Mouse (Mus musculus) liver, embryonic 11.5 days (tissue): ENCODE results near the gene Isl1. TPM values are rescaled to one million over a fixed set of nuclear protein-coding genes. Genes with fewer than 3 reads are reported as not detected.
A peak's percentile ranks its signal among the peaks of the same experiment; 100 is the strongest.

ENCODE experiments used
- ATAC-seq: fragments of 200-750 bp; cut with Nextera tagmentation; replicated peaks from 2 replicates; pipeline ENCODE4 v1.8.0; 2017; ENCODE audit warnings: moderate number of reproducible peaks, mild to moderate bottlenecking, moderate TSS enrichment, moderate library complexity; ENCODE audit not compliant: low FRiP score
- DNase-seq: peaks from one replicate; pipeline ENCODE4 v3.0.0-alpha.2; 2017; ENCODE audit warnings: low spot score
- H3K27ac ChIP-seq: fragments of 300-500 bp; sonication (generic); 2 replicates; pipeline ENCODE4 v1.5.1; 2014; ENCODE audit warnings: mild to moderate bottlenecking, low read depth, low read length, control low read depth
- H3K27me3 ChIP-seq: fragments of 300-500 bp; sonication (generic); replicated peaks from 2 replicates; pipeline ENCODE4 v1.6.1; 2014; ENCODE audit warnings: low read length, mixed read lengths; ENCODE audit not compliant: control insufficient read depth, insufficient read depth
- H3K36me3 ChIP-seq: fragments of 300-500 bp; sonication (generic); 2 replicates; pipeline ENCODE4 v1.6.1; 2014; ENCODE audit warnings: mild to moderate bottlenecking, low read length, moderate library complexity, mixed read lengths; ENCODE audit not compliant: control insufficient read depth, insufficient read depth
- H3K4me1 ChIP-seq: fragments of 300-500 bp; sonication (generic); replicated peaks from 2 replicates; pipeline ENCODE4 v1.6.1; 2014; ENCODE audit warnings: low read length, mixed read lengths; ENCODE audit not compliant: control insufficient read depth, insufficient read depth
- H3K4me2 ChIP-seq: fragments of 300-500 bp; sonication (generic); 2 replicates; pipeline ENCODE4 v1.6.1; 2014; ENCODE audit warnings: mild to moderate bottlenecking, control low read depth, moderate library complexity
- H3K4me3 ChIP-seq: fragments of 300-500 bp; sonication (generic); 2 replicates; pipeline ENCODE4 v1.5.1; 2014; ENCODE audit warnings: low read depth, low read length, control low read depth
- H3K9ac ChIP-seq: fragments of 300-500 bp; sonication (generic); 2 replicates; pipeline ENCODE4 v1.6.1; 2014; ENCODE audit warnings: low read depth, low read length, control low read depth
- H3K9me3 ChIP-seq: fragments of 300-500 bp; sonication (generic); 2 replicates; pipeline ENCODE4 v1.6.1; 2016; ENCODE audit warnings: low read length, inconsistent platforms, mixed read lengths; ENCODE audit not compliant: control insufficient read depth
- WGBS: fragments of 180-500 bp; shearing (Covaris S2); extraction: QIAGEN DNeasy Blood & Tissue Kit; methylation state at CpG from one replicate; pipeline ENCODE4 v1.1.7; 2014; 5-methylcytosine and 5-hydroxymethylcytosine counted together
- polyA plus RNA-seq: library from polyadenylated mRNA; unstranded; fragments of >200 nt; fragmentation: Nextera tagmentation; extraction: Ambion mirVana; gene quantifications from 2 replicates; pipeline ENCODE4 v1.2.1, GENCODE M21; 2014

Gene Isl1
- polyA plus RNA-seq, 1 experiment from 2014 or later: 8.6 TPM

- H3K27ac ChIP-seq: no peak overlapping the region
- no peak for ATAC-seq
- peaks cover 90% of the 10 kb centered on the region for H3K27me3 ChIP-seq
- no peaks in the 10 kb centered on the region for H3K4me1 ChIP-seq
- H3K9ac ChIP-seq: no peak overlapping the region
- peak overlapping the region; percentile 56 for H3K4me3 ChIP-seq
- no peaks in the 10 kb centered on the region for H3K36me3 ChIP-seq
- 1% methylated on average over 20 of the region's 20 CpGs for whole genome bisulfite sequencing
- H3K4me2 ChIP-seq: peak overlapping the region; percentile 77; the same call in 1 of the 2 replicates
- no peak for DNase-seq
- no peaks in the 10 kb centered on the region for H3K9me3 ChIP-seq
Observed at GRCm38 (mm10) chr13:116308121-116308932, 1.2 kb downstream of the Isl1 start.

GRCm38 (mm10) chr13:116306591-116306990 is 2.9 kb downstream of the Isl1 start:
- ATAC-seq (no peak), DNase-seq (no peak)
- no peak overlapping the region for H3K4me2 ChIP-seq
- no peaks in the 10 kb centered on the region for H3K9me3 ChIP-seq
- no peak overlapping the region for H3K4me3 ChIP-seq
- no peaks in the 10 kb centered on the region for H3K4me1 ChIP-seq
- no peak overlapping the region for H3K27ac ChIP-seq
- peaks cover 91% of the 10 kb centered on the region for H3K27me3 ChIP-seq
- H3K9ac ChIP-seq: no peak overlapping the region
- 11% methylated on average over 6 of the region's 6 CpGs for WGBS
- H3K36me3 ChIP-seq: no peaks in the 10 kb centered on the region

GRCm38 (mm10) chr13:116305721-116306120 is 3.8 kb downstream of the Isl1 start:
- Histone ChIP-seq H3K4me3 (no peak overlapping the region; the same call in 1 of the 2 replicates), H3K27ac (no peak overlapping the region), H3K4me2 (no peak overlapping the region), H3K27me3 (peaks cover 91% of the 10 kb centered on the region), H3K4me1 (no peaks in the 10 kb centered on the region), H3K9ac (no peak overlapping the region), H3K36me3 (no peaks in the 10 kb centered on the region), H3K9me3 (no peaks in the 10 kb centered on the region)
- ATAC-seq (no peak), DNase-seq (no peak)
- WGBS: 15% methylated on average over 2 of the region's 2 CpGs

- DNase-seq: no peak
Observed at GRCm38 (mm10) chr13:116304713-116305470, 4.6 kb downstream of the Isl1 start.

GRCm38 (mm10) chr13:116303766-116304165 is 5.7 kb downstream of the Isl1 start:
- Histone ChIP-seq H3K4me2 (peak overlapping the region; percentile 12; the same call in 1 of the 2 replicates), H3K27ac (no peak overlapping the region), H3K4me3 (no peak overlapping the region), H3K9me3 (no peaks in the 10 kb centered on the region), H3K9ac (no peak overlapping the region), H3K4me1 (no peaks in the 10 kb centered on the region), H3K36me3 (no peaks in the 10 kb centered on the region), H3K27me3 (peaks cover 90% of the 10 kb centered on the region)
- DNase-seq (no peak), ATAC-seq (no peak)
- 8% methylated on average over 6 of the region's 6 CpGs for WGBS

More at GRCm38 (mm10) chr13:116304713-116305470, 4.6 kb downstream of the Isl1 start:
- no peak for ATAC-seq
- Histone ChIP-seq H3K4me1 (no peaks in the 10 kb centered on the region), H3K9me3 (no peaks in the 10 kb centered on the region), H3K4me3 (no peak overlapping the region), H3K36me3 (no peaks in the 10 kb centered on the region), H3K4me2 (peak overlapping the region; percentile 29), H3K27ac (no peak overlapping the region), H3K27me3 (peaks cover 90% of the 10 kb centered on the region), H3K9ac (no peak overlapping the region)
- WGBS: 3% methylated on average over 25 of the region's 25 CpGs

- DNase-seq (no peak), ATAC-seq (no peak)
- no peak overlapping the region for H3K27ac ChIP-seq
- no peak overlapping the region for H3K4me3 ChIP-seq
- no peaks in the 10 kb centered on the region for H3K36me3 ChIP-seq
- WGBS: 15% methylated on average over 15 of the region's 15 CpGs
- peaks cover 87% of the 10 kb centered on the region for H3K27me3 ChIP-seq
- no peak overlapping the region; the same call in 1 of the 2 replicates for H3K4me2 ChIP-seq
- H3K9me3 ChIP-seq: no peaks in the 10 kb centered on the region
- H3K9ac ChIP-seq: no peak overlapping the region
- H3K4me1 ChIP-seq: no peaks in the 10 kb centered on the region
Observed at GRCm38 (mm10) chr13:116302861-116303260, 6.6 kb downstream of the Isl1 start.

GRCm38 (mm10) chr13:116301706-116302105 is 7.8 kb downstream of the Isl1 start:
- DNase-seq: no peak

GRCm38 (mm10) chr13:116299241-116299640 is 10.2 kb downstream of the Isl1 start:
- Histone ChIP-seq H3K4me2 (no peak overlapping the region), H3K36me3 (no peaks in the 10 kb centered on the region), H3K4me3 (no peak overlapping the region), H3K9ac (no peak overlapping the region), H3K9me3 (no peaks in the 10 kb centered on the region), H3K27me3 (peaks cover 88% of the 10 kb centered on the region), H3K27ac (no peak overlapping the region), H3K4me1 (no peaks in the 10 kb centered on the region)
- no peak for DNase-seq
- WGBS: 26% methylated on average over 7 of the region's 7 CpGs
- ATAC-seq: no peak

More at GRCm38 (mm10) chr13:116301706-116302105, 7.8 kb downstream of the Isl1 start:
- H3K4me1 ChIP-seq: no peaks in the 10 kb centered on the region
- no peaks in the 10 kb centered on the region for H3K9me3 ChIP-seq
- H3K4me2 ChIP-seq: no peak overlapping the region
- no peak overlapping the region for H3K9ac ChIP-seq
- ATAC-seq: no peak
- H3K27ac ChIP-seq: no peak overlapping the region
- H3K4me3 ChIP-seq: no peak overlapping the region
- H3K27me3 ChIP-seq: peaks cover 90% of the 10 kb centered on the region
- 21% methylated on average over 3 of the region's 3 CpGs for WGBS
- H3K36me3 ChIP-seq: no peaks in the 10 kb centered on the region
